Mouse (Mus musculus): ENCODE results near the gene Ccdc150. TPM values are rescaled to one million over a fixed set of nuclear protein-coding genes. Genes with fewer than 3 reads are reported as not detected.

Gene Ccdc150
- polyA plus RNA-seq, 1 experiment from 2014 or later: 0.45 TPM

GRCm38 (mm10) chr1:54356566-54356965, 106.1 kb downstream of the Ccdc150 start:
- H3K36me3 ChIP-seq: no peaks in the 10 kb centered on the region
- H3K4me3 ChIP-seq: no peak overlapping the region
- ATAC-seq (ENCODE audit: borderline replicate concordance, extremely low read depth, low FRiP score, low TSS enrichment): no peak
- no peak overlapping the region for H3K4me2 ChIP-seq
- no peaks in the 10 kb centered on the region for H3K27me3 ChIP-seq
- no peak overlapping the region for H3K9ac ChIP-seq
- no peaks in the 10 kb centered on the region for H3K9me3 ChIP-seq
- no peaks in the 10 kb centered on the region for H3K4me1 ChIP-seq
- whole genome bisulfite sequencing: 83% methylated on average over 6 of the region's 6 CpGs
- H3K27ac ChIP-seq: no peak overlapping the region

- H3K27ac ChIP-seq: no peak overlapping the region
- H3K9me3 ChIP-seq: no peaks in the 10 kb centered on the region
- H3K4me2 ChIP-seq: no peak overlapping the region
- H3K27me3 ChIP-seq: no peaks in the 10 kb centered on the region
- H3K9ac ChIP-seq: no peak overlapping the region
- H3K36me3 ChIP-seq: no peaks in the 10 kb centered on the region
- H3K4me3 ChIP-seq: no peak overlapping the region
- H3K4me1 ChIP-seq: no peaks in the 10 kb centered on the region
- ATAC-seq (ENCODE audit: borderline replicate concordance, extremely low read depth, low FRiP score, low TSS enrichment): no peak
These were observed 127.1 kb downstream of the Ccdc150 start for GRCm38 (mm10) chr1:54377506-54378051.

DNA sequence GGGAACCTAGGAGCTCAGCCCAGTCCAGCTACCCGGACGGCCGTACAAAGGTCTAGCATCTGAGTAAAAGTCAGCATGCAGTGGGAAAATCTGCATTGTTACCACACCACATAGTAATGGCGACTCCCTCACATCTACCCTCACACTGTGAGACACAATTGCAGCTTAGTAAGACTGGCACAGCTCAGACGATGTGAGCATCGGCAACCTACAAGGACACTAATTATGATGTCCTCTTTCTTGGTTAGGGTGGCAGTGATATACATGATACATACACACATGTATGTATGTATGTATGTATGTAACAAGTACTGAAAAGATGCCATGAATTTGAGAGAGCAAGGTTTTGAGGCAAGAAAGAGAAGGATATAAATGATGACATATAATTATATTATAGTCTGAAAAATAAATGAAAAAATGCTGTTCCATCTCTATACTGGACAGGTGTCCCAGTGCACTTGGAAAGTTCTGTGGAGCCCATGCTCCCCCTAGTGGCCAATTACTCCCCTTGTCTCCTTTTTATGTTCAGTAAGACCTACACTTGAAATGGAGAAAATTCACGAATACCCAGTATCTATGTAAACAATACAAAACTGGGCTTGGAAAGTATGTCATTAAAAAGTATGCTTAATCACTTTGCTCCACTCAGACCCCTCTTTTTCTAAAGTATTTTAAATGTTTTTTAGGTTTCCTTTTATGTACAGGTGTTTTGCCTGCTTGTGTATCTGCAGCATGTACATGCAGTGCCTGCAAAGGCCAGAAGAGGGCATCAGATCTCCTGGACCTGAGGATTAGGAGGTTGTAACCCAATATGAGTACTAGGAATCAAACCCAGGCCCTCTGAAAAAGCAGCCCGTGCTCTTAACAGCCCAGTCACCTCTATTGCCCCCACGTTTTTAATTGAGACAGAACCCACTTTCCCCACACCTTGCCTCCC, 130.8 kb downstream of the Ccdc150 start:
- WGBS: 83% methylated on average over 9 of the region's 9 CpGs
- no peak overlapping the region for H3K4me2 ChIP-seq
- no peak for ATAC-seq (ENCODE audit: borderline replicate concordance, extremely low read depth, low FRiP score, low TSS enrichment)
- no peaks in the 10 kb centered on the region for H3K36me3 ChIP-seq
- H3K27me3 ChIP-seq: no peaks in the 10 kb centered on the region
- H3K9ac ChIP-seq: no peak overlapping the region
- no peak overlapping the region for H3K27ac ChIP-seq
- no peaks in the 10 kb centered on the region for H3K9me3 ChIP-seq
- no peak overlapping the region for H3K4me3 ChIP-seq
- H3K4me1 ChIP-seq: no peaks in the 10 kb centered on the region

GRCm38 (mm10) chr1:54384221-54384620, 133.7 kb downstream of the Ccdc150 start:
- Histone ChIP-seq H3K4me3 (no peak overlapping the region), H3K36me3 (no peaks in the 10 kb centered on the region), H3K27me3 (no peaks in the 10 kb centered on the region), H3K9me3 (no peaks in the 10 kb centered on the region), H3K27ac (no peak overlapping the region), H3K9ac (no peak overlapping the region), H3K4me2 (no peak overlapping the region), H3K4me1 (no peaks in the 10 kb centered on the region)
- no peak for ATAC-seq (ENCODE audit: borderline replicate concordance, extremely low read depth, low FRiP score, low TSS enrichment)
- WGBS: 29% methylated on average over 1 of the region's 1 CpGs

- Histone ChIP-seq H3K9ac (no peak overlapping the region), H3K4me2 (no peak overlapping the region), H3K4me3 (no peak overlapping the region), H3K36me3 (peaks cover 49% of the 10 kb centered on the region), H3K27ac (no peak overlapping the region), H3K27me3 (no peaks in the 10 kb centered on the region), H3K9me3 (no peaks in the 10 kb centered on the region), H3K4me1 (no peaks in the 10 kb centered on the region)
- ATAC-seq (ENCODE audit: borderline replicate concordance, extremely low read depth, low FRiP score, low TSS enrichment): no peak
These were observed 152.3 kb downstream of the Ccdc150 start for GRCm38 (mm10) chr1:54402736-54403135.

Other genes starting within 250 kb of the Ccdc150 start
- 4.3 and 5.5 TPM in 2 replicates for gene Hecw2, start 55.5 kb upstream of the Ccdc150 start, polyA plus RNA-seq (2015; fragmentation: Nextera tagmentation; extraction: Ambion mirVana)
- gene Gtf3c3, start 188.3 kb downstream of the Ccdc150 start, polyA plus RNA-seq (2015; fragmentation: Nextera tagmentation; extraction: Ambion mirVana): 21.7 and 25.4 TPM in 2 replicates

Measured in lung, embryonic 15.5 days (tissue).